Mouse (Mus musculus) heart, postnatal 10 days (tissue): ENCODE data around the gene Nprl3. TPM values are rescaled to one million over a fixed set of nuclear protein-coding genes. Genes with fewer than 3 reads are reported as not detected.

Experiments
- DNase-seq, 2 experiments: peaks; one replicate each; pipeline ENCODE4 v3.0.0; 2021
- intact Hi-C: fragments of 180-260 bp; cut with DNase I; formaldehyde crosslinking; loops from one replicate; pipeline ENCODE4 v1.15.1; 2025
- total RNA-seq, 2 experiments: library from RNA; stranded (reverse); gene quantifications; 2 replicates each; pipeline ENCODE4 v1.2.3; 2021

Gene Nprl3
- total RNA-seq, 2 experiments from 2014 or later = 26.6 to 27.6 TPM

- DNase-seq = no peak
- intact Hi-C loops = no loop called here
These were observed 39.1 kb downstream of the Nprl3 start for GRCm38 (mm10) chr11:32228292-32228845.

GRCm38 (mm10) chr11:32227555-32227954 lies 40.0 kb downstream of the Nprl3 start:
- DNase-seq = no peak
- intact Hi-C loops = no loop called here

- intact Hi-C loops = no loop called here
- no peak for DNase-seq
These were observed 40.5 kb downstream of the Nprl3 start for GRCm38 (mm10) chr11:32227041-32227440.

GRCm38 (mm10) chr11:32226124-32226871 lies 41.2 kb downstream of the Nprl3 start, which contains the start of gene Mpg:
TSS of gene Mpg (plus strand) at chr11:32226505.
- intact Hi-C loops = no loop called here
- DNase-seq = peak; percentile 91

- intact Hi-C loops = no loop called here
- DNase-seq = peak; percentile 54 to 59
These were observed 42.0 kb downstream of the Nprl3 start for GRCm38 (mm10) chr11:32225222-32226104.

- intact Hi-C loops = no loop called here
- peak; percentile 91 to 92 for DNase-seq
These were observed 42.9 kb downstream of the Nprl3 start for GRCm38 (mm10) chr11:32224468-32225139.

- DNase-seq = no peak
- intact Hi-C loops = no loop called here
These were observed 44.1 kb downstream of the Nprl3 start for GRCm38 (mm10) chr11:32223297-32223967.

- intact Hi-C loops = no loop called here
- DNase-seq = peak in 1 of 2 experiments; percentile 48
These were observed 44.8 kb downstream of the Nprl3 start for GRCm38 (mm10) chr11:32222570-32223194.

GRCm38 (mm10) chr11:32221951-32222409 lies 45.5 kb downstream of the Nprl3 start, which contains the start of gene Rhbdf1:
TSS of gene Rhbdf1 (minus strand) at chr11:32222300.
- DNase-seq = peak; percentile 76 to 79
- intact Hi-C loops = no loop called here

GRCm38 (mm10) chr11:32221225-32221950 lies 46.1 kb downstream of the Nprl3 start:
- DNase-seq = peak; percentile 82 to 84
- intact Hi-C loops = no loop called here

GRCm38 (mm10) chr11:32220607-32221224 lies 46.8 kb downstream of the Nprl3 start:
- intact Hi-C loops = no loop called here
- DNase-seq = no peak

GRCm38 (mm10) chr11:32219287-32219686 lies 48.2 kb downstream of the Nprl3 start:
- no peak for DNase-seq
- intact Hi-C loops = no loop called here

- DNase-seq = no peak
- intact Hi-C loops = no loop called here
These were observed 48.9 kb downstream of the Nprl3 start for GRCm38 (mm10) chr11:32218501-32219050.

GRCm38 (mm10) chr11:32216851-32217250 lies 50.7 kb downstream of the Nprl3 start:
- DNase-seq = peak; percentile 65 to 83
- intact Hi-C loops = loop anchor here (1.0 kb wide), 1 partner anchor 21 kb away; no protein-coding TSS in a partner anchor

GRCm38 (mm10) chr11:32215372-32216162 lies 51.9 kb downstream of the Nprl3 start:
- no peak for DNase-seq
- intact Hi-C loops = no loop called here

- intact Hi-C loops = no loop called here
- DNase-seq = no peak
These were observed 56.9 kb downstream of the Nprl3 start for GRCm38 (mm10) chr11:32210623-32211022.
